Mouse (Mus musculus): Measurements from ENCODE around the gene Hibadh. TPM values are rescaled to one million over a fixed set of nuclear protein-coding genes. Genes with fewer than 3 reads are reported as not detected.
"Not testable (repeated sequence)": the region's sequence is repeated elsewhere in the genome, so short reads cannot be mapped to it uniquely, and the experiment has no call there.

The Hibadh gene
- 0.26 and 0.50 TPM in 2 replicates for polyA plus RNA-seq (2012)

DNA sequence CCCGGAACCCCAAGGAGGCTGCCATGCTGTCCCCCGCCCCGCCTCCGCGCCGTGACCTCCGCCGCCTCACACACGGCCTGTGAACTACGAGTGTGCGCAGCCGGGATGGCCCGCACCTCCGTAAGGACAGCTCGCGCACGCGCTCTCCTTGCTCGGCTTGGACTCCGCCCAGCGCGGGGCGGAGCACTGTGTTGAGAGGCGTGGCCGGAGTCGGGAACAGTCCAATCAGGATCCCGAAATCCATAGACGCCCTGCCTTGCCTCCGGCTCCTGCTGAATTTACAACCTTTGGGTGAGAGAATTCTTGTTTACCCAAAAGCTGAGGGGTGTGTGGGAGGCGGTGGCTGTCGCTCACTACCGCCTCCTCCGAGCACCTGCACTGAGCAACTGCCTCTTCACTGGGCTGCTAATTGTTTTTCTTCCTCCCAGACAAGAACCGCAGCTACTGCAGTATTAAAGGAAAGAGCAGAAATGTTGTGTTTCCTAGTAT lies at the start of gene Hibadh:
Gene Hibadh, minus strand, starts transcription at position 166 of the 489 bp plus-strand sequence.
- Histone ChIP-seq H3K36me3 (ENCODE audit: control insufficient read depth) (peaks cover 2% of the 10 kb centered on the region), H3K27me3 (ENCODE audit: control insufficient read depth) (no peaks in the 10 kb centered on the region), H3K4me3 (replicated peaks) (peak within 1 kb of the TSS; percentile 90), H3K4me1 (ENCODE audit: control insufficient read depth) (peaks cover 27% of the 10 kb centered on the region), H3K9me3 (ENCODE audit: control insufficient read depth, low read length) (no peaks in the 10 kb centered on the region)
- TF ChIP-seq GATA1 (IDR thresholded peaks at IDR 0.05; ENCODE audit: low read length) (no peak), TAL1 (IDR thresholded peaks at IDR 0.05; ENCODE audit: low read length) (no peak)

DNA sequence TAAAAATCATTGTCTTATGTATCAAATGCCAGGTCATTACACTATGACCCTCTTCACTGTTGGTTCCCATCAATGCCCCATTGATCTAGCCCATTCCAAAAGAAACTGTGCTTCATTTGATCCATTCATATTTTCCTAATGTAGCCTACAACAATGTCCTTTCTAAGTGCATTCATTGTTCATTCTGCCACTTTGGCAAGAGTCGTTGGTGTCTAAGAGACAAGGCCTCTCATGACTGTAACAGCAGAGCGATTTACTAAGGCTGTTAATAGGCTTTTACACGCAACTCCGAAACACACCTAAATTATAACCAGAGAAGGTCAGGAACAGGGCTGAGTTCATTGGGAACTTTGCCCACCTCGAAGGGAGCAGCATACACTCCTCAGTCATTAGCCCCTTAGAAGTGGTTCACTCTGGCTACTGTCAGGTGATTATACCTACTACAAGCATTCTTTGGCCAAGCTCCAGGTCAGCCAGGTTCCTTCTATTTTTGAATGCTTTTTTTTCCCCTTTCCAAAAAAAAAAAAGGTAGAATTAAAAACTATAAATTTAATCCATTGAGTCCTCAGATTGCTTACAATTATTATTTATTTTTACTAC lies 46.8 kb upstream of the Hibadh start:
- H3K4me3 ChIP-seq (replicated peaks): no peak overlapping the region
- no peaks in the 10 kb centered on the region for H3K4me1 ChIP-seq (ENCODE audit: control insufficient read depth)
- no peak for TF ChIP-seq TAL1 (IDR thresholded peaks at IDR 0.05; ENCODE audit: low read length)
- no peak for TF ChIP-seq GATA1 (IDR thresholded peaks at IDR 0.05; ENCODE audit: low read length)
- H3K36me3 ChIP-seq (ENCODE audit: control insufficient read depth): no peaks in the 10 kb centered on the region
- H3K27me3 ChIP-seq (ENCODE audit: control insufficient read depth): no peaks in the 10 kb centered on the region
- no peaks in the 10 kb centered on the region for H3K9me3 ChIP-seq (ENCODE audit: control insufficient read depth, low read length)

DNA sequence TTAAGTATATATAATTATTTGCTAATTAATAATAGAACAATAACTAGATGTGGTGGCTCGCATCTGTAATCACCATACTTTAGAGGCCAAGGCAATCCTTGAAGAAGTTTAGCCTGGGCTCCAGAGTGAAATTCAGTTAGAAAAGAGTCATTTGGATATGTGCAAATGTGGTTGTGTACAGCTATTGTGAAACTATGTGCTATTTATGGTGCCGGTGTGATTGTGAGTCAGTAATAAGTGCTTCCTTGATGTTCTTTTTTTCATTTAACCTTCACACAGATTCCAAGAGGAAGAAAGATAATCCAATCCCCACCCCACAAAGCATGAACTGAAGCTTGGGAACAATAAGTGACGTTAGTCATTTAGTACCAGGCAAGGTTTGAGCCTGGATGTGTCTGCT lies 42.4 kb upstream of the Hibadh start:
- Histone ChIP-seq H3K27me3 (ENCODE audit: control insufficient read depth) (no peaks in the 10 kb centered on the region), H3K4me3 (replicated peaks) (no peak overlapping the region), H3K36me3 (ENCODE audit: control insufficient read depth) (no peaks in the 10 kb centered on the region), H3K9me3 (ENCODE audit: control insufficient read depth, low read length) (no peaks in the 10 kb centered on the region), H3K4me1 (ENCODE audit: control insufficient read depth) (no peaks in the 10 kb centered on the region)
- TF ChIP-seq GATA1 (IDR thresholded peaks at IDR 0.05; ENCODE audit: low read length) (no peak), TAL1 (IDR thresholded peaks at IDR 0.05; ENCODE audit: low read length) (no peak)

DNA sequence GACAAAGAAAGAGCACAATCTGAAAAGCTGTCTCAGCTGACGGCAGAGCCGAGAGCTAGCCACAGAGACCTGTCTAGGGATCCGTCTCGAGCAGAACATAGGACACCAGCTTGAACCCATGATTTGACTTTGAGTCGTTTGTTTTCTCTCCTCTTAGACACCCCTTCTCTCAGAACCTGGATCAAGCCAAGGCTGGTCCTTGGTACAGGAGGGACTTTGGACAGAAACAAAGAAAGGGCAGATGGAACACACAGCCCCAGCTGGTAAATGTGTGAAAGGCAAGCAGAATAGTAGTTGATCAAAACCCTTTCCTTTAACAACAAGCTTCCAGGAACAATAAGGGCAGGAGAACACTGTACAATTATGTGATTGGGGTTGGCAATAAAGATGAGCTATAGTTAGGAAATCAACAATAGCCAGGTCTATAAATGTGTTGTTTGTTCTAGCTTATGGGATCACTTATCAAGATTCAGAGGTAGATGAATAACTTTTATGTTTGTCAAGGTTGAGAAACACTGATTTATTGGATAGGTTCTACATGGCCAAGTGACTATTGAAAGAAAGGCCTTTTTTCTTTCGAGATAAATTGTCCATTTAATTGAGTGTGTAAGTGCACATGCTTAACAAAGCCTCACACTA lies 41.8 kb upstream of the Hibadh start:
- Histone ChIP-seq H3K4me1 (ENCODE audit: control insufficient read depth) (no peaks in the 10 kb centered on the region), H3K27me3 (ENCODE audit: control insufficient read depth) (no peaks in the 10 kb centered on the region), H3K9me3 (ENCODE audit: control insufficient read depth, low read length) (no peaks in the 10 kb centered on the region), H3K36me3 (ENCODE audit: control insufficient read depth) (no peaks in the 10 kb centered on the region), H3K4me3 (replicated peaks) (no peak overlapping the region)
- TF ChIP-seq TAL1 (IDR thresholded peaks at IDR 0.05; ENCODE audit: low read length) (no peak), GATA1 (IDR thresholded peaks at IDR 0.05; ENCODE audit: low read length) (no peak)

DNA sequence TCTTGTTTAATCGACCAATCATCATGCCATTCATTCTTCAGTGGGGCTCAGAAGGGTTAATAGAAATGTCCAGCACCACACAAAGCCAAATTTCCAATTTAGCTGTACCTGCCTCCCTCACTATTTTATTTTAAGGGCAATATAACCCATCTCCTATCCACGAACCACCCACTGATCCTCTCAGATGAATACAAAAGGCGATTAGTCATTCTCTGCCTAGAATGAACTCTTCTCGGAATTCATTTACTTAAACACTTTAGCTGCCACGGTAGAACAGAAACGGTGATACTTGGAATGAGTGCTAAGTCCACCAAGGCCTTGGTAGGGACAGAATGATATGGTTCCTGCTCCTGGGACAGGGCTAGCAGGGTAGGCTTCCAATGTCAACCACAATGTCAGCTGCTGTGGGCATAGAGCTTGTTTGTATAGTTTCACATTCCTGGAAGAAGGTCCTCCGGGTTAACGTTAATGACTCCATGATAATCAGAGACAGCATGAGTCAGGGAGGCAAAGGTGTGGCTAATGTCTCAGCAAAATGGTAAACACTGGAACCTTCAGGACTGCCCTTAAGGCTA lies 40.4 kb upstream of the Hibadh start:
- H3K4me3 ChIP-seq (replicated peaks): no peak overlapping the region
- no peaks in the 10 kb centered on the region for H3K9me3 ChIP-seq (ENCODE audit: control insufficient read depth, low read length)
- no peaks in the 10 kb centered on the region for H3K4me1 ChIP-seq (ENCODE audit: control insufficient read depth)
- TF ChIP-seq GATA1 (IDR thresholded peaks at IDR 0.05; ENCODE audit: low read length): no peak
- no peak for TF ChIP-seq TAL1 (IDR thresholded peaks at IDR 0.05; ENCODE audit: low read length)
- no peaks in the 10 kb centered on the region for H3K27me3 ChIP-seq (ENCODE audit: control insufficient read depth)
- H3K36me3 ChIP-seq (ENCODE audit: control insufficient read depth): no peaks in the 10 kb centered on the region

DNA sequence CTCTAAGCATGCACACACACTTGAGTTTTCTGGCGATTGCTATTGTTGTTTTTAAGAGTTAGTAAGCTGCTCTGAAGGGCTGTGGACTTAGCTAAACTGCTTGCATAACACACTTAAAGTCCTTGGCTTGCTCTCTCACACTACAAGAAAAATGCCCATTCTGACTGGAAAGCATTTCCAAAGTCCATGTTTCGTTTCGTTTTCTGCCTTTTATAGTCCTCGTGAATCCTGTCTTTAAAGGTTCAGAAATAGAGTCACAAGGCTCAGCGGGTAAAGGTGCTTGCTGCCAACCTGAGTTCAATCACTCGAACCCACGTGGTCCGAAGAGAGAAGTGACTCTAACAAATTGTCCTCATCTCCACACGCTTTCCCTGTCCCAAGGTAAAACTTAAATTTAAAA lies 39.4 kb upstream of the Hibadh start:
- Histone ChIP-seq H3K4me1 (ENCODE audit: control insufficient read depth) (no peaks in the 10 kb centered on the region), H3K27me3 (ENCODE audit: control insufficient read depth) (no peaks in the 10 kb centered on the region)
- TF ChIP-seq TAL1 (IDR thresholded peaks at IDR 0.05; ENCODE audit: low read length) (no peak), GATA1 (IDR thresholded peaks at IDR 0.05; ENCODE audit: low read length) (no peak)

GRCm38 (mm10) chr6:52677534-52677933 lies 37.3 kb upstream of the Hibadh start:
- not testable (repeated sequence) for H3K9me3 ChIP-seq (ENCODE audit: control insufficient read depth, low read length); H3K36me3 ChIP-seq (ENCODE audit: control insufficient read depth); H3K4me1 ChIP-seq (ENCODE audit: control insufficient read depth); H3K4me3 ChIP-seq (replicated peaks); H3K27me3 ChIP-seq (ENCODE audit: control insufficient read depth)

More for the DNA sequence above, 39.4 kb upstream of the Hibadh start:
- H3K4me3 ChIP-seq (replicated peaks): no peak overlapping the region
- no peaks in the 10 kb centered on the region for H3K9me3 ChIP-seq (ENCODE audit: control insufficient read depth, low read length)
- no peaks in the 10 kb centered on the region for H3K36me3 ChIP-seq (ENCODE audit: control insufficient read depth)

DNA sequence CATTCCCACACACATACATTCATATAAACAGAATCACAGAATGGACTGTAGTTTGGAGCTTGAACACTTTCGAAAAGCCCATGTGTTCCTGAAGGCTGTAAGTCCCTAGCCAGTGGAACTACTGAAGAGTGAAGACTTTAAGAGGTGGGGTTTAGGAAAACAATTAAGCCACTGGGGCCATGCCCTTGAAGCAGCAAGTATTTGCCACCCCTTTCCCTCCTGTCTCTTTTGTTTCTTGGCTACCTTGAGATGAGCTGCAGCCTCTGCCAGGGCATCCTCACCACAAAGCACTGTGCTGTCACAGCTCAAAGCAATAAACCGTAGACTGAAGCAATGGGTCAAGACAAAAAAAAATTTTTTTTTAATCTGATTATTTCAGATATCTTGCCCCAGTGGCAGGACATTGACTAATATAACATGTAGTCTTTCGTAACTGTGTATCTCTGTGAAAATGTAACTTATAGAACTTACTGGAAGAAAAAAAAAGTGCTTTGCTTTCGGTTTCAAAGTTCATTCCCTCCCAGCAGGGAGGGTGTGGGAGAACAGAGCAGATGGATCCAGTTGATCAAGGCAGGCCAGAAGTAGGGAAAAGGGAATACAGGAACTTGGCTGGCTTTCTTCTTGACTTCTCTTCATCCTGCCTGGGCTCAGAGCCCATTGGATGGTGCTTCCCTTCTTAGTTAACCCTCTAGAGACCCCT lies 35.2 kb upstream of the Hibadh start:
- no peaks in the 10 kb centered on the region for H3K9me3 ChIP-seq (ENCODE audit: control insufficient read depth, low read length)
- TF ChIP-seq TAL1 (IDR thresholded peaks at IDR 0.05; ENCODE audit: low read length) (no peak), GATA1 (IDR thresholded peaks at IDR 0.05; ENCODE audit: low read length) (no peak)
- H3K27me3 ChIP-seq (ENCODE audit: control insufficient read depth): no peaks in the 10 kb centered on the region
- no peak overlapping the region for H3K4me3 ChIP-seq (replicated peaks)
- H3K4me1 ChIP-seq (ENCODE audit: control insufficient read depth): no peaks in the 10 kb centered on the region
- H3K36me3 ChIP-seq (ENCODE audit: control insufficient read depth): no peaks in the 10 kb centered on the region

- Histone ChIP-seq H3K27me3 (ENCODE audit: control insufficient read depth) (no peaks in the 10 kb centered on the region), H3K4me1 (ENCODE audit: control insufficient read depth) (no peaks in the 10 kb centered on the region), H3K4me3 (replicated peaks) (no peak overlapping the region), H3K36me3 (ENCODE audit: control insufficient read depth) (no peaks in the 10 kb centered on the region), H3K9me3 (ENCODE audit: control insufficient read depth, low read length) (no peaks in the 10 kb centered on the region)
- no peak for TF ChIP-seq TAL1 (IDR thresholded peaks at IDR 0.05; ENCODE audit: low read length)
- no peak for TF ChIP-seq GATA1 (IDR thresholded peaks at IDR 0.05; ENCODE audit: low read length)
Measured at GRCm38 (mm10) chr6:52674541-52674940, 34.4 kb upstream of the Hibadh start.
